Comparison of ENCODE assay signal across 8 mouse cellular contexts in the genomic region with DNA sequence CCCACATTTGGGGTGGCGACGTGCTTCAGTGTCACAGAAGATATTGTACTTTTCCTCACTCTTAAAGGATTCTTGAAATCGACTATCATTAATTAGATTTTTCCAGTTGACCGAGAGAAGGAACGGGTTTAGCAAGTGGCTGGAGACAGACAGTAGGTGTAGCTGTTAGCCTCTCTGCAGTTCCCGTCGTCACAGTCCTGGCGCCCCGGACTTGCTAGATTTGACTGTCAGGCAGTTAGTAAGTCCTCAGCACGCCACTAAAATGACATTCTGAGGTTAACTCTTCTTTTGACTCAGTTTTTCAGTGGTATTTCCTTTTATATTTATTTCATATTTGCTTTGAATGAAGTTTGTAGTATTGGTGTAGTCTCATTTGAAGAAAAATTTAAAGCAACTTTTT. TPM values are rescaled to one million over a fixed set of nuclear protein-coding genes. Genes with fewer than 3 reads are reported as not detected.
DNase-seq lines count a peak whose midpoint lies in the region; ATAC-seq and TF ChIP-seq lines count a peak whose summit lies in the region.

No protein-coding gene starts in this region.

- WGBS in embryonic facial prominence, embryonic 13.5 days = 20% methylated on average over 10 of the region's 10 CpGs
- 23% methylated on average over 10 of the region's 10 CpGs for WGBS in lung, embryonic 16.5 days

- H3K4me1 ChIP-seq in G1E (ENCODE audit: insufficient read depth, low read depth, low read length) = peaks cover 59% of the 10 kb centered on the region
- peaks cover 31% of the 10 kb centered on the region for H3K4me1 ChIP-seq in embryonic facial prominence, embryonic 13.5 days
- H3K4me1 ChIP-seq in lung, embryonic 16.5 days (replicated peaks; ENCODE audit: control insufficient read depth, insufficient read depth, low read length) = peaks cover 18% of the 10 kb centered on the region

- peak overlapping the region; percentile 88 for H3K4me2 ChIP-seq in embryonic facial prominence, embryonic 13.5 days
- H3K4me2 ChIP-seq in lung, embryonic 16.5 days (ENCODE audit: low read depth, low read length) = peak overlapping the region; percentile 97

- ATAC-seq in G1E (ENCODE audit: extremely low read depth, insufficient number of reproducible peaks, low FRiP score, poor library complexity, severe bottlenecking) = no peak
- ATAC-seq in embryonic facial prominence, embryonic 13.5 days (ENCODE audit: insufficient number of reproducible peaks, insufficient read depth, low FRiP score, low TSS enrichment, low read depth) = no peak
- ATAC-seq in lung, embryonic 16.5 days (ENCODE audit: low read depth) = no peak

- no peak overlapping the region for H3K27ac ChIP-seq in embryonic facial prominence, embryonic 13.5 days
- H3K27ac ChIP-seq in layer of hippocampus, adult 2 months = peak overlapping the region; percentile 98
- H3K27ac ChIP-seq in lung, embryonic 16.5 days (ENCODE audit: low read length) = no peak overlapping the region

- no peak for TF ChIP-seq CTCF in G1E (IDR thresholded peaks at IDR 0.05; ENCODE audit: low read depth, low read length)
- peak; percentile 67 for TF ChIP-seq CTCF in layer of hippocampus, adult 2 months (conservative IDR thresholded peaks at IDR 0.05)

- H3K27me3 ChIP-seq in G1E (ENCODE audit: insufficient read depth, low read length) = no peaks in the 10 kb centered on the region
- no peaks in the 10 kb centered on the region for H3K27me3 ChIP-seq in embryonic facial prominence, embryonic 13.5 days
- H3K27me3 ChIP-seq in lung, embryonic 16.5 days (ENCODE audit: control insufficient read depth, insufficient read depth, low read depth, low read length) = no peaks in the 10 kb centered on the region

- peak; percentile 30 for DNase-seq in 3134 (ENCODE audit: extremely low read depth, insufficient read length, low spot score)
- DNase-seq in G1E (ENCODE audit: low spot score) = no peak
- peak; percentile 65 for DNase-seq in heart, postnatal 4 days
- DNase-seq in layer of hippocampus, adult 2 months (ENCODE audit: low spot score in 2 of 2) = peak; percentile 52 to 59
- peak; percentile 51 for DNase-seq in right cerebral cortex, postnatal 14 days
- DNase-seq in adrenal gland, adult 2 months = no peak

- H3K9ac ChIP-seq in embryonic facial prominence, embryonic 13.5 days = peak overlapping the region; percentile 96; the same call in 1 of the 2 replicates
- no peak overlapping the region for H3K9ac ChIP-seq in lung, embryonic 16.5 days (ENCODE audit: low read length)

- H3K9me3 ChIP-seq in G1E (replicated peaks) = no peaks in the 10 kb centered on the region
- H3K9me3 ChIP-seq in embryonic facial prominence, embryonic 13.5 days = no peaks in the 10 kb centered on the region
- H3K9me3 ChIP-seq in lung, embryonic 16.5 days (ENCODE audit: control insufficient read depth, low read length) = no peaks in the 10 kb centered on the region

- peaks cover 31% of the 10 kb centered on the region for H3K36me3 ChIP-seq in G1E (replicated peaks)
- H3K36me3 ChIP-seq in embryonic facial prominence, embryonic 13.5 days = no peaks in the 10 kb centered on the region
- no peaks in the 10 kb centered on the region for H3K36me3 ChIP-seq in lung, embryonic 16.5 days (ENCODE audit: control insufficient read depth, insufficient read depth, low read length)

- H3K4me3 ChIP-seq in G1E (ENCODE audit: low read depth, low read length) = peak overlapping the region; percentile 81
- H3K4me3 ChIP-seq in embryonic facial prominence, embryonic 13.5 days = peak overlapping the region; percentile 89
- H3K4me3 ChIP-seq in layer of hippocampus, adult 2 months = peak overlapping the region; percentile 87
- peak overlapping the region; percentile 88 for H3K4me3 ChIP-seq in lung, embryonic 16.5 days (ENCODE audit: low read length)

RNA-seq across cellular contexts. Expression of gene Sipa1l1, which starts 2.5 kb away (rescaled TPM):
- total RNA-seq in G1E (2014; fragmentation: Nextera tagmentation) (330 and 365 TPM in 2 replicates), G1E (2017) (145 and 161 TPM in 2 replicates)
- polyA plus RNA-seq in G1E (2012) = 107 and 141 TPM in 2 replicates
- polyA plus RNA-seq in embryonic facial prominence, embryonic 13.5 days (2015; fragmentation: Nextera tagmentation; extraction: Ambion mirVana) = 34.8 and 36.5 TPM in 2 replicates
- 10 to 100 TPM; 28.4 to 29.0 TPM for total RNA-seq in heart, postnatal 4 days (2021)
- 100 to 1,000 TPM; 233 to 244 TPM for total RNA-seq in layer of hippocampus, adult 2 months (2021)
- 25.9 and 26.2 TPM in 2 replicates for polyA plus RNA-seq in lung, embryonic 16.5 days (2015; fragmentation: Nextera tagmentation; extraction: Ambion mirVana)
- total RNA-seq in adrenal gland, adult 2 months (2021) = 10 to 100 TPM; 25.1 to 29.7 TPM
- polyA plus RNA-seq in adrenal gland, adult 2 months (2012; rRNA removed) = 9.1 and 9.7 TPM in 2 replicates

Comparison
In these comparisons a context has a peak if more than half of its experiments do, and no peak if none do; other contexts are left out.
1. DNase-seq: peak in 3134 (single experiment), heart, postnatal 4 days (single experiment), layer of hippocampus, adult 2 months (2 of 2) and right cerebral cortex, postnatal 14 days (single experiment); none in G1E (single experiment) and adrenal gland, adult 2 months (single experiment).
2. RNA of gene Sipa1l1, which starts 2.5 kb away (total RNA-seq): 145 to 365 TPM in G1E and 233 to 244 TPM in layer of hippocampus, adult 2 months; 25.1 to 29.7 TPM in adrenal gland, adult 2 months and 28.4 to 29.0 TPM in heart, postnatal 4 days; every median in the first group is over 4 times any median in the second.
3. Peak in every context shown above with its lines, with median percentiles within 50 percentile points of each other: H3K4me3 ChIP-seq.